Mouse (Mus musculus): ENCODE measurements at regions not wholly inside any gene's neighbourhood (a gene's known extent, or its start where the extent isn't known, plus 50 kb on each side); places are given as distances from the start of the nearest gene placed in this dataset.

DNA sequence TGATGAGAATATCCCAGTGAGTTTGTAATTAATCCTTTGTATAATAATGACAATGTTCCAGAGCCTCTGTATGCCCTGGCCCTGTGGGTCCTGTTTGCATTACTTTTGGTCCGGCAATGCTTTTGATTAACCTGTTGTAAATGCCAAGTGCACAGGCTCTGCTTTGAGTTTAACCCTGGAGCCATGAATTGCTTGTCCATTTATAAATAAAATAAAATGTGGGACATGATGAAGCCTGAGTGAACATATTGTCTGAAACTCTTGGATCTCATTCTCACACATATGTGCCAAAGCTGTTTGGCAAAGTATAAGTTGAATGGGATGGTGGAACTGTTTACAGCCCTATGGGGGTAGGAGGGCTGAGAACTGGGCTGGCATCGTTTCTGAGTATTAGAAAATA, 280.5 kb downstream of the Aldoart1 start:
- TF ChIP-seq CTCF (IDR thresholded peaks at IDR 0.05; ENCODE audit: low read depth, low read length) (no peak), POLR2A (IDR thresholded peaks at IDR 0.05; ENCODE audit: extremely low read depth, insufficient read depth, low read length) (no peak)
